Mouse (Mus musculus) midbrain, embryonic 11.5 days (tissue): ENCODE measurements around the gene Zfand2a. TPM values are rescaled to one million over a fixed set of nuclear protein-coding genes. Genes with fewer than 3 reads are reported as not detected.

ENCODE experiments used
- ATAC-seq: fragments of 200-750 bp; cut with Nextera tagmentation; 2 replicates; pipeline ENCODE4 v1.8.0; 2017; ENCODE audit warnings: moderate TSS enrichment, moderate library complexity; ENCODE audit not compliant: low FRiP score
- DNase-seq: peaks from one replicate; pipeline ENCODE4 v3.0.0; 2015; ENCODE audit warnings: low spot score; ENCODE audit errors: missing footprints
- H3K27ac ChIP-seq: fragments of 300-500 bp; sonication (generic); 2 replicates; pipeline ENCODE4 v1.5.1; 2014; ENCODE audit warnings: low read depth, low read length
- H3K27me3 ChIP-seq: fragments of 300-500 bp; sonication (generic); 2 replicates; pipeline ENCODE4 v1.6.1; 2014; ENCODE audit warnings: mild to moderate bottlenecking, low read length, moderate library complexity, mixed read lengths; ENCODE audit not compliant: control insufficient read depth, insufficient read depth
- H3K36me3 ChIP-seq: fragments of 300-500 bp; sonication (generic); 2 replicates; pipeline ENCODE4 v1.6.1; 2014; ENCODE audit warnings: mild to moderate bottlenecking, low read length, moderate library complexity, mixed read lengths; ENCODE audit not compliant: control insufficient read depth, insufficient read depth
- H3K4me1 ChIP-seq: fragments of 300-500 bp; sonication (generic); 2 replicates; pipeline ENCODE4 v1.6.1; 2014; ENCODE audit warnings: low read length; ENCODE audit not compliant: control insufficient read depth, insufficient read depth
- H3K4me2 ChIP-seq: fragments of 300-500 bp; sonication (generic); 2 replicates; pipeline ENCODE4 v1.6.1; 2014; ENCODE audit warnings: mild to moderate bottlenecking, moderate library complexity
- H3K4me3 ChIP-seq: fragments of 300-500 bp; sonication (generic); 2 replicates; pipeline ENCODE4 v1.5.1; 2014; ENCODE audit warnings: low read depth, low read length
- H3K9ac ChIP-seq: fragments of 300-500 bp; sonication (generic); 2 replicates; pipeline ENCODE4 v1.6.1; 2014; ENCODE audit warnings: low read length
- H3K9me3 ChIP-seq: fragments of 300-500 bp; sonication (generic); 2 replicates; pipeline ENCODE4 v1.6.1; 2016; ENCODE audit warnings: low read length; ENCODE audit not compliant: control insufficient read depth
- WGBS: fragments of 180-500 bp; shearing (Covaris S2); extraction: QIAGEN DNeasy Blood & Tissue Kit; methylation state at CpG from one replicate; pipeline ENCODE4 v1.1.7; 2014; 5-methylcytosine and 5-hydroxymethylcytosine counted together
- polyA plus RNA-seq: library from polyadenylated mRNA; unstranded; fragments of >200 nt; fragmentation: Nextera tagmentation; extraction: Ambion mirVana; gene quantifications from 2 replicates; pipeline ENCODE4 v1.2.1, GENCODE M21; 2014

The Zfand2a gene
- polyA plus RNA-seq, 1 experiment from 2014 or later: 6.9 TPM

- H3K4me2 ChIP-seq: no peak overlapping the region
- H3K4me1 ChIP-seq: peaks cover 6% of the 10 kb centered on the region; the same call in 1 of the 2 replicates
- no peak overlapping the region for H3K27ac ChIP-seq
- ATAC-seq (no peak), DNase-seq (no peak)
- H3K9ac ChIP-seq: no peak overlapping the region
- no peaks in the 10 kb centered on the region for H3K36me3 ChIP-seq
- H3K27me3 ChIP-seq: no peaks in the 10 kb centered on the region
- no peaks in the 10 kb centered on the region for H3K9me3 ChIP-seq
- 86% methylated on average over 8 of the region's 8 CpGs for WGBS
- H3K4me3 ChIP-seq: no peak overlapping the region
Measured at GRCm38 (mm10) chr5:139457241-139457640, 27.1 kb downstream of the Zfand2a start.

- no peaks in the 10 kb centered on the region for H3K27me3 ChIP-seq
- peaks cover 6% of the 10 kb centered on the region; the same call in 1 of the 2 replicates for H3K4me1 ChIP-seq
- DNase-seq (no peak), ATAC-seq (no peak)
- H3K9me3 ChIP-seq: no peaks in the 10 kb centered on the region
- no peak overlapping the region for H3K4me3 ChIP-seq
- no peak overlapping the region for H3K9ac ChIP-seq
- no peak overlapping the region for H3K27ac ChIP-seq
- 93% methylated on average over 12 of the region's 12 CpGs for WGBS
- no peak overlapping the region for H3K4me2 ChIP-seq
- no peaks in the 10 kb centered on the region for H3K36me3 ChIP-seq
Measured at GRCm38 (mm10) chr5:139455166-139455565, 29.2 kb downstream of the Zfand2a start.

GRCm38 (mm10) chr5:139453031-139453430 lies 31.3 kb downstream of the Zfand2a start:
- H3K4me1 ChIP-seq: peaks cover 3% of the 10 kb centered on the region
- DNase-seq (no peak), ATAC-seq (no peak)
- H3K4me2 ChIP-seq: no peak overlapping the region
- no peaks in the 10 kb centered on the region for H3K36me3 ChIP-seq
- H3K4me3 ChIP-seq: no peak overlapping the region
- H3K9ac ChIP-seq: no peak overlapping the region
- H3K27me3 ChIP-seq: no peaks in the 10 kb centered on the region
- no peak overlapping the region for H3K27ac ChIP-seq
- WGBS: 93% methylated on average over 10 of the region's 10 CpGs
- H3K9me3 ChIP-seq: no peaks in the 10 kb centered on the region

DNA sequence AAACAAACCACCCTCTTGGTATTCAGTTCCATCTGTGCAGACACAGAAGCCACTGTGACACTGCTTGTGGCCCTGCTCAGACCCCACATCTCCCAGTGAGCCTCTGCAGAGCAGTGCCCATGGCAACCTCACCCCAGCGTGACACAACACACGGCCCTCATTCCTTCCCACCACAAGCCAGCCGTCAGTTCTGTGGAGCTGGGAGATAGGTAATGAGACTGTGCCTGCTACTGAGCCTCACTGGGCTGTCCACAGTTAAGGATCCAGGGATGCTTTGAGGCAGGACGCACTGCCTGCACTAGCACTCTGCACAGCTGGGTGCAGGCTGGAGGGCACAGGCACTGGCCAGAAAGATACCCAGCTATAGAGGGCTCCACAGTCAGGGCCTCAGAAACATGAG lies 34.4 kb downstream of the Zfand2a start:
- 44% methylated on average over 4 of the region's 4 CpGs for WGBS
- Histone ChIP-seq H3K9me3 (no peaks in the 10 kb centered on the region), H3K9ac (no peak overlapping the region; the same call in 1 of the 2 replicates), H3K4me3 (no peak overlapping the region), H3K36me3 (no peaks in the 10 kb centered on the region), H3K27me3 (no peaks in the 10 kb centered on the region), H3K4me1 (peaks cover 3% of the 10 kb centered on the region), H3K27ac (no peak overlapping the region; the same call in 1 of the 2 replicates), H3K4me2 (no peak overlapping the region)
- ATAC-seq (no peak), DNase-seq (no peak)

GRCm38 (mm10) chr5:139449161-139449791 lies 35.1 kb downstream of the Zfand2a start:
- Histone ChIP-seq H3K4me3 (no peak overlapping the region), H3K27ac (no peak overlapping the region), H3K9me3 (no peaks in the 10 kb centered on the region), H3K4me2 (no peak overlapping the region), H3K4me1 (peaks cover 3% of the 10 kb centered on the region), H3K9ac (no peak overlapping the region), H3K36me3 (no peaks in the 10 kb centered on the region), H3K27me3 (no peaks in the 10 kb centered on the region)
- 71% methylated on average over 5 of the region's 5 CpGs for WGBS
- DNase-seq: no peak
- ATAC-seq: no peak

DNA sequence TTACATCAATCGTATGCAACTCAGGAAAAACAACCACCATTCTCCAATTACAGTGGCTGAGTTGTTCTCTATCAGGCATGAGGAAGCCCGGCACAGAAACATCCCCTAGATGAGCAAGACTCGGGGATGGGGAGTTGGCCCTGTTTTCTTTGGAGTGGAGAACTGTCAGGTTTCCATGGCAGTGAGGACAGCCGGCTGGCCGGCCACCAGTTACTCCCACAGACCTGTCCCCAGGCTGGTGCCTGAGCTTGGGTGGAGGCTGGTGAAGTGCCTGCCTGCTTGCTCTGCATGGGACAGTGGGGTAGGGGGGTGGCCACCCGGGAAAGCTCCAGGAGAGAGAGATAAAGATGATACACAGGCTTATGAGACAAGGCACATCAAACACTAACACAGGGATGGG lies 36.3 kb downstream of the Zfand2a start:
- ATAC-seq (no peak), DNase-seq (no peak)
- H3K9me3 ChIP-seq: no peaks in the 10 kb centered on the region
- no peaks in the 10 kb centered on the region for H3K36me3 ChIP-seq
- peaks cover 3% of the 10 kb centered on the region for H3K4me1 ChIP-seq
- no peak overlapping the region for H3K27ac ChIP-seq
- H3K9ac ChIP-seq: no peak overlapping the region
- no peak overlapping the region for H3K4me2 ChIP-seq
- WGBS: 85% methylated on average over 6 of the region's 6 CpGs
- H3K27me3 ChIP-seq: no peaks in the 10 kb centered on the region
- H3K4me3 ChIP-seq: no peak overlapping the region

DNA sequence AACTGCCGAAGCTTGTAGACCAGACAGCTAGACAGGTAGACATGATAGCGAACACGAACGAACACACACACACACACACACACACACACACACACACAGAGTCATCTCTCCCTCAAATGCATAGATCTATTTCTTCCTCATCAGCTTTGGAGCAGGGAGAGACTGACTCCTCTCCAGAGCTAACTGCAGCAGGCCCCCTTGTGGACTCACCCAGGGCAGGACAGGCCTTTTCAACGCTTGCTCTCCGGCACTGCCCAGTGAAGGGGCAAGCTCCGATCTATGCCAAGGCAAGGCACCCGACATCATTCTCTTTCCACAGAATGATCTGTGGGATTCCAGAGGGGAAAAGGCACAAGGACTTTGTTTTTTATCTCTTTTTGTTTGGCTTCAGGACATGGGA lies 39.1 kb downstream of the Zfand2a start:
- Histone ChIP-seq H3K36me3 (no peaks in the 10 kb centered on the region), H3K4me2 (no peak overlapping the region), H3K9me3 (no peaks in the 10 kb centered on the region), H3K4me3 (no peak overlapping the region), H3K27me3 (no peaks in the 10 kb centered on the region), H3K9ac (no peak overlapping the region), H3K27ac (no peak overlapping the region), H3K4me1 (peaks cover 3% of the 10 kb centered on the region)
- WGBS: 91% methylated on average over 8 of the region's 8 CpGs
- DNase-seq: no peak
- no peak for ATAC-seq

GRCm38 (mm10) chr5:139442962-139443361 lies 41.4 kb downstream of the Zfand2a start:
- H3K9me3 ChIP-seq: no peaks in the 10 kb centered on the region
- no peak for ATAC-seq
- no peak for DNase-seq
- 77% methylated on average over 4 of the region's 4 CpGs for WGBS
- H3K36me3 ChIP-seq: no peaks in the 10 kb centered on the region
- no peak overlapping the region for H3K4me2 ChIP-seq
- H3K27me3 ChIP-seq: no peaks in the 10 kb centered on the region
- no peak overlapping the region for H3K4me3 ChIP-seq
- H3K27ac ChIP-seq: no peak overlapping the region
- no peak overlapping the region for H3K9ac ChIP-seq
- H3K4me1 ChIP-seq: 0 out of 2 replicates have a peak, but pooled peaks cover 2% of the 10 kb centered on the region

- 78% methylated on average over 12 of the region's 12 CpGs for WGBS
- Histone ChIP-seq H3K4me2 (no peak overlapping the region), H3K4me3 (no peak overlapping the region), H3K36me3 (no peaks in the 10 kb centered on the region), H3K4me1 (0 out of 2 replicates have a peak, but pooled peaks cover 2% of the 10 kb centered on the region), H3K9me3 (no peaks in the 10 kb centered on the region), H3K27me3 (no peaks in the 10 kb centered on the region), H3K27ac (no peak overlapping the region), H3K9ac (no peak overlapping the region)
- ATAC-seq: no peak
- no peak for DNase-seq
Measured at GRCm38 (mm10) chr5:139442428-139442827, 41.9 kb downstream of the Zfand2a start.
